Mouse (Mus musculus) hindbrain, embryonic 14.5 days (tissue): ENCODE measurements around the gene Ppp1r7. TPM values are rescaled to one million over a fixed set of nuclear protein-coding genes. Genes with fewer than 3 reads are reported as not detected.
A peak's percentile ranks its signal among the peaks of the same experiment; 100 is the strongest.

ENCODE experiments used
- ATAC-seq: fragments of 200-750 bp; cut with Nextera tagmentation; 2 replicates; pipeline ENCODE4 v1.8.0; 2017; ENCODE audit warnings: moderate number of reproducible peaks, mild to moderate bottlenecking, moderate TSS enrichment, moderate library complexity; ENCODE audit not compliant: low FRiP score
- DNase-seq: peaks from one replicate; pipeline ENCODE4 v3.0.0-alpha.2; 2015; ENCODE audit warnings: low spot score
- H3K27ac ChIP-seq: fragments of 300-500 bp; sonication (generic); 2 replicates; pipeline ENCODE4 v1.5.1; 2014; ENCODE audit warnings: mild to moderate bottlenecking, moderate library complexity
- H3K27me3 ChIP-seq: fragments of 300-500 bp; sonication (generic); 2 replicates; pipeline ENCODE4 v1.6.1; 2014; ENCODE audit warnings: mild to moderate bottlenecking, low read length, mixed read lengths; ENCODE audit not compliant: control insufficient read depth, insufficient read depth
- H3K36me3 ChIP-seq: fragments of 300-500 bp; sonication (generic); replicated peaks from 2 replicates; pipeline ENCODE4 v1.6.1; 2014; ENCODE audit not compliant: control insufficient read depth, insufficient read depth
- H3K4me1 ChIP-seq: fragments of 300-500 bp; sonication (generic); replicated peaks from 2 replicates; pipeline ENCODE4 v1.6.1; 2014; ENCODE audit warnings: antibody characterized with exemption, low read length, mixed read lengths; ENCODE audit not compliant: control insufficient read depth, insufficient read depth
- H3K4me2 ChIP-seq: fragments of 300-500 bp; sonication (generic); replicated peaks from 2 replicates; pipeline ENCODE4 v1.6.1; 2014; ENCODE audit warnings: mild to moderate bottlenecking, moderate library complexity
- H3K4me3 ChIP-seq: fragments of 300-500 bp; sonication (generic); replicated peaks from 2 replicates; pipeline ENCODE4 v1.5.1; 2014; ENCODE audit warnings: mild to moderate bottlenecking, low read length
- H3K9ac ChIP-seq: fragments of 300-500 bp; sonication (generic); 2 replicates; pipeline ENCODE4 v1.6.1; 2014
- H3K9me3 ChIP-seq: fragments of 300-500 bp; sonication (generic); 2 replicates; pipeline ENCODE4 v1.6.1; 2016; ENCODE audit warnings: low read length; ENCODE audit not compliant: control insufficient read depth
- WGBS: fragments of 180-500 bp; shearing (Covaris S2); extraction: QIAGEN DNeasy Blood & Tissue Kit; methylation state at CpG from one replicate; pipeline ENCODE4 v1.1.7; 2014; 5-methylcytosine and 5-hydroxymethylcytosine counted together
- microRNA-seq: library from miRNA; unstranded; fragments of <30 nt; microRNA quantifications from one replicate; pipeline ENCODE4, GENCODE M21; 2016
- polyA plus RNA-seq: library from polyadenylated mRNA; unstranded; fragments of >200 nt; fragmentation: Nextera tagmentation; extraction: Ambion mirVana; gene quantifications from 2 replicates; pipeline ENCODE4 v1.2.1, GENCODE M21; 2014

Gene Ppp1r7
- polyA plus RNA-seq, 1 experiment from 2014 or later, result 53.3 TPM

DNA sequence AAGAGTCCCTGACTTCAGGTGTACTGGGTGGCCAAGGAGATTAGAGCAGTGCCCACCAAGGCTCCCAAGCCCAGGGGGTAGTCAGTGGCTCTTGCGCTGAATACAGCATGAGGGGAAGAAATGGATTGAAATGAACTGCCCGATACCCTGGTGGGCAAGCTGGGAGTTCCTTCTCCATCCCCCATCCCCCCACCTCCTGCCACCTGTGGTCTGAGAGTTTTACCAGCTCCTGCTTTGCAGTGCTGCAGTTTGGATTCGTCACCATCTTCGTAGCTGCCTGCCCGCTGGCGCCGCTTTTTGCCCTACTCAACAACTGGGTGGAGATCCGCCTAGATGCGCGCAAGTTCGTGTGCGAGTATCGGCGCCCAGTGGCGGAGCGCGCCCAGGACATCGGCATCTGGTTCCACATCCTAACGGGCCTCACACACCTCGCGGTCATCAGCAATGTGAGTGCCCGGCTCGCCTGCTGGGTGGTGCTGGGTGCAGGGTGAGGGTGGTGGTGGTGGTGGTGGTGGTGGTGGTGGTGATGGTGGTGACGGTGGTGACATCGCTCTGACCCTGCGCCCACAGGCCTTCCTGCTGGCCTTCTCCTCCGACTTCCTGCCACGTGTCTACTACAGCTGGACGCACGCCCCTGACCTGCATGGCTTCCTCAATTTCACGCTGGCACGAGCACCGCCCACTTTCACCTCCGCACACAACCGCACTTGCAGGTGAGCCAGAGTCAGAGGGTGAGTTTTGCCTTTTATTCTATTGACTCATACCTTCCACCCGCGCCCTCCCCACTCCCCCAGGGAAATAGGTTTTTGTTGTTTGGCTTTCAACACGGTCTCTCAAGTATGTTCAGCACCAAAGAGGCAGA is 58.8 kb downstream of the Ppp1r7 start:
- no peak overlapping the region; the same call in 1 of the 2 replicates for H3K4me3 ChIP-seq
- no peak for ATAC-seq
- no peak overlapping the region for H3K27ac ChIP-seq
- H3K4me1 ChIP-seq, result no peaks in the 10 kb centered on the region
- H3K27me3 ChIP-seq, result no peaks in the 10 kb centered on the region
- DNase-seq, result no peak
- peak overlapping the region; percentile 40 for H3K4me2 ChIP-seq
- WGBS, result 25% methylated on average over 38 of the region's 38 CpGs
- H3K36me3 ChIP-seq, result peaks cover 9% of the 10 kb centered on the region
- no peaks in the 10 kb centered on the region for H3K9me3 ChIP-seq
- no peak overlapping the region for H3K9ac ChIP-seq

GRCm38 (mm10) chr1:93403403-93403802 is 60.7 kb downstream of the Ppp1r7 start:
- H3K4me2 ChIP-seq, result no peak overlapping the region
- ATAC-seq, result no peak

More at GRCm38 (mm10) chr1:93403403-93403802, 60.7 kb downstream of the Ppp1r7 start:
- Histone ChIP-seq H3K27ac (no peak overlapping the region), H3K4me1 (no peaks in the 10 kb centered on the region), H3K27me3 (no peaks in the 10 kb centered on the region), H3K9ac (no peak overlapping the region), H3K9me3 (no peaks in the 10 kb centered on the region), H3K36me3 (peaks cover 27% of the 10 kb centered on the region), H3K4me3 (no peak overlapping the region)
- DNase-seq, result no peak
- 90% methylated on average over 4 of the region's 4 CpGs for WGBS

Small RNA genes within 50 kb of the gene (microRNA-seq; reads per million reads assigned to microRNA genes)
- gene Mir6345 (not detected), gene Mir6902 (0.65 reads per million)

Other genes starting within 250 kb of the Ppp1r7 start
- 395 and 421 TPM in 2 replicates for gene Kif1a, start 240.9 kb upstream of the Ppp1r7 start, polyA plus RNA-seq
- gene Agxt, start 207.6 kb upstream of the Ppp1r7 start, polyA plus RNA-seq, result not detected in 2 replicates
- 0.26 and 0.33 TPM in 2 replicates for gene 2310007B03Rik, start 181.9 kb upstream of the Ppp1r7 start, polyA plus RNA-seq
- 0.22 and 0.50 TPM in 2 replicates for gene Crocc2, start 174.1 kb upstream of the Ppp1r7 start, polyA plus RNA-seq
- gene Sned1, start 107.0 kb upstream of the Ppp1r7 start, polyA plus RNA-seq, result 9.4 and 10.9 TPM in 2 replicates
- 26.9 and 29.8 TPM in 2 replicates for gene Mterf4, start 36.9 kb upstream of the Ppp1r7 start, polyA plus RNA-seq
- gene Pask, start 628 bp downstream of the Ppp1r7 start, polyA plus RNA-seq, result 4.1 and 4.9 TPM in 2 replicates
- 0.66 and 1.3 TPM in 2 replicates for gene Ano7, start 31.1 kb downstream of the Ppp1r7 start, polyA plus RNA-seq
- 65.1 and 80.2 TPM in 2 replicates for gene Hdlbp, start 136.0 kb downstream of the Ppp1r7 start, polyA plus RNA-seq
- gene Farp2, start 169.2 kb downstream of the Ppp1r7 start, polyA plus RNA-seq, result 5.0 and 5.2 TPM in 2 replicates